Mouse (Mus musculus) adrenal gland, postnatal 10 days (tissue): ENCODE measurements at regions not wholly inside any gene's neighbourhood (a gene's known extent, or its start where the extent isn't known, plus 50 kb on each side); places are given as distances from the start of the nearest gene placed in this dataset.

Experiments
- DNase-seq: peaks from one replicate; pipeline ENCODE4 v3.0.0; 2021; ENCODE audit warnings: mixed read lengths

GRCm38 (mm10) chr15:17289221-17289620 lies 560.7 kb downstream of the Cdh9 start:
- no peak for DNase-seq
